Mouse (Mus musculus) Patski (cell line): ENCODE data around the gene Kirrel3. TPM values are rescaled to one million over a fixed set of nuclear protein-coding genes. Genes with fewer than 3 reads are reported as not detected.

Experiments
- ATAC-seq: fragments of 100-300 bp; one replicate; pipeline ENCODE4 v1.8.0; 2021
- CTCF ChIA-PET: fragments of 350-600 bp; sonication (Branson Sonifier 250); formaldehyde crosslinking; loops from one replicate; lab custom pipeline; 2022; ENCODE audit warnings: inconsistent platforms; lab: Charles Lee
- POLR2A ChIA-PET: fragments of 350-600 bp; sonication (Branson Sonifier 250); formaldehyde crosslinking; loops from one replicate; lab custom pipeline; 2022; ENCODE audit warnings: antibody characterized with exemption, inconsistent platforms; lab: Charles Lee
- DNase-seq: peaks from one replicate; pipeline ENCODE4 v3.0.0-alpha.2; 2011; ENCODE audit warnings: low read depth, low spot score
- H3K27me3 ChIP-seq: fragments of 371-371 bp; one replicate; pipeline ENCODE4 v1.5.1; 2021
- CTCF ChIP-seq: fragments of 100-300 bp; IDR thresholded peaks from one replicate; pipeline ENCODE4 v1.5.1; 2021
- in situ Hi-C: fragments of 300-500 bp; cut with MboI; formaldehyde crosslinking; loops from 3 replicates; pipeline ENCODE4 v1.11.1; 2018; ENCODE audit warnings: low pct_unique_long_range_greater_than_20kb, mixed read lengths
- polyA plus RNA-seq: library from polyadenylated mRNA; unstranded; gene quantifications from one replicate; pipeline ENCODE4 v1.2.3, GENCODE M21; 2021

The Kirrel3 gene
- polyA plus RNA-seq, 1 experiment from 2014 or later, result 3.1 TPM

DNA sequence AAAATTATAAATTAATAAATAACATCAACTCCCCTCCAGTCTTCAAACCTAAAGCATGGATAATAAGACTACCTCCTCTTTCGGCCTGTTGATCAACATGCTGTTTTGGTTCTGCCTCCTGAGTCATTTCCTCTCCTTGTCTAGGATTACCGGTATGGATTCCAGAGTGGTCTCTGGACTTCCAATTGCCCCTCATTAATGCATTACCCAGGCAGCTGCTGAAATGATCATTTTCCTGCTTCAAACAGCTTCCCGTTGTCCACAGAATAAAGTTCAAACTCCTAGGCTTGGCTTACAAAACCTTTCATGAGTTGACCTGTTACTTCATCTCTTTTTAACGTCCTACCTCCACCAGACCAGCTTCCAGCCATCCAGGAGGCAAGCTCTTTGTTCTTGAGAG is 309.5 kb downstream of the Kirrel3 start:
- TF ChIP-seq CTCF, result no peak
- CTCF ChIA-PET, result no interaction called here
- in situ Hi-C loops, result no loop called here
- DNase-seq (no peak), ATAC-seq (no peak)
- POLR2A ChIA-PET, result no interaction called here
- H3K27me3 ChIP-seq, result no peaks in the 10 kb centered on the region

DNA sequence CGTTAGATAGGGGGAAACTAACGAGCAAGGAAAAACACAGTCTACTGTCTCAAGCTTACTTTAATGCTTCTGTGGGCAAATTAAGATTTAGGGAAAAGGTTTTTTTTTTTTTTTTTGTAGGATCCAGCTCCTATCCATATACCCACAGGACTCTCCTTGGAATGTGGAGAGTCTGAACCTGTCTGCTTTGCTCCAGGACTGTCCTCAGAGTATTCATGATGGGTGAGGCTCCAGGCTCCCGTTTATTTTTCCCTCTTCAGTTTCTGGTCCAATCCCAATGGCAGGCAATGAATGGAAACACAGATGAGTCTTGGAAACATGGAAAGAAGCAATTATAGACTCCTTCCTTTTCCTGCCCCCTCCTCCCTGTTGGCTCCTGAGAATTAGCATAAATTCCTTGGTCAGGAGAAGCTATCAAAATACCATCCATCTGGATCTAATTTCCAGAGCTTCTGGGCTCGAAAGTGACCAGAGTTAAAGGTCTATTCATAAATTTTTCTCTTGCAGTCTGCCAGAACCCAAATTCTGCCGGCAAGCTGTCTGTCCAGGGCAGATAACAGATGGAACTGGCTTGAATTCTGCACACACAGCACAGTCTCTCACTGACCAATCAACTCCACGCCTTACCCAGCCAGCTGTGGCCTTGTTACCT is 312.1 kb downstream of the Kirrel3 start:
- ATAC-seq, result no peak
- ChIA-PET CTCF (interaction anchor here (0.6 kb wide), 1 partner anchor 985 kb away, joined by 3 read pairs; no protein-coding TSS in a partner anchor), POLR2A (no interaction called here)
- in situ Hi-C loops, result no loop called here
- no peak for TF ChIP-seq CTCF
- H3K27me3 ChIP-seq, result no peaks in the 10 kb centered on the region
- no peak for DNase-seq

DNA sequence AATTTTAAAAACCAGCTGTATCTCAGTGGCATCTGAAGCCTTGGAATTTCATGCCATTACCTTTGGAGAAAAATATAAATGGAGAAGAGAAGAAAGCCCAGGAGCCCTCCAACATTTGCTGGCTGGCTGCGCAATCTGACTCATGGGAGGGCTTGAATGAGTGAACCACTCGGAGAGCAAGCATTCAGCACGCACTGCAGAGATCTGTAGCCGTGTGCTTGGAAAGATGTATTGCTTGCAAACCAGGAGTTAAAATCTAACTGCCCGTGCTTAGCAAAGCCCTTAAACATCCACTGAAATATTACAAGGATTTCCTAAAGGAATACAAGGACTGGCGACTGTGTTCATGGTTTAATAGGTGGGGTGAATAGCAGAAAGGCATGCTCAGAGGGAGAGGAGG is 316.0 kb downstream of the Kirrel3 start:
- ChIA-PET CTCF (interaction anchor here (0.9 to 1.7 kb wide), 3 partner anchors 18 to 141 kb away, joined by 3 to 4 read pairs (median 3); no protein-coding TSS in a partner anchor), POLR2A (interaction anchor here (0.9 kb wide), 1 partner anchor 9 kb away, joined by 3 read pairs; no protein-coding TSS in a partner anchor)
- in situ Hi-C loops, result no loop called here
- peak; percentile 74 for ATAC-seq
- no peak for TF ChIP-seq CTCF
- H3K27me3 ChIP-seq, result no peaks in the 10 kb centered on the region
- no peak for DNase-seq

DNA sequence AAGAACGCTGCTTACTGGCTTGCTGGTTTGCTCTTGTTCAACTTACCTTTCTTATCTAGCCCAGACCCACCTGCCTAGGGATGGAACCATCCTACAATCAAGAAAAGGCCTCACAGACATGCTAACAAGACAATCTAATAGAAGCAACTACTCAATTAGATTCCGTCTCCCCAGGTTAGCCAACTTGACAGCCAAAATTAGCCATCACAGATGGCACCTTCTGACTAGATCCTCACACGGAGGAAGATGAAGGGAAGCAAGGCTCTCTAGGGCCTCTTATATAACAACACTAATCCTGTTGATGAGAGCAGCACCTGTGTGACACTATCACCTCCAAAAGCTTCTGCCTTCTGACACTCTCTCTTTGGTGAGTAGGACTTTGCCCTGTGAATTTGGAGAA is 321.2 kb downstream of the Kirrel3 start:
- TF ChIP-seq CTCF, result no peak
- DNase-seq (no peak), ATAC-seq (no peak)
- H3K27me3 ChIP-seq, result no peaks in the 10 kb centered on the region
- ChIA-PET POLR2A (no interaction called here), CTCF (interaction anchor here (1.6 kb wide), 1 partner anchor 31 kb away, joined by 3 read pairs; no protein-coding TSS in a partner anchor)
- in situ Hi-C loops, result no loop called here

DNA sequence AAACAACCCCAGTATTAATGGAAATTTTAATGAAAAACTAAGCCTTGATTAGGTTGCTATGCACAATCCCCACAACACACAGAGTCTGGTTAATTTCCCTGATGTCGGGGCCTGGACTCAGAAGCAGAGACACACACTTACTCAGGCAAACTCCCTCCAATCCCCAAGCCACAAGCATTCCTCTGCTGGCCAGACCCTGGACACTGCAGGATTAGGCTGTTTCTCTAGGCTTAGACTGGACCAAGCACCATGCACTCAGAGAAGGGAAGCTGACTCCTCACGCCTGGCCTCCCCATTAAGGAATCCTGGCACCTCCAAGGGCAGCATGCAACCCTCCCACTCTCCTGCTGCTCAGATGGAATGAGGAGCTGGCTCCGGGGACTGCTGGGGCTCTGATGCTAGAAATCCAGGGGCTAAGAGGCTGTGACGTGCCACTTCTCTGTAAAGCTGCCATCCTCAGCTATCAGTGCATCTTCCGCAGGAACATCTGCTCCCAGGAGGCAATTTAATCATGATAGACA is 324.4 kb downstream of the Kirrel3 start:
- CTCF ChIA-PET, result no interaction called here
- no peak for TF ChIP-seq CTCF
- POLR2A ChIA-PET, result interaction anchor here (1.2 kb wide), 1 partner anchor 9 kb away, joined by 3 read pairs; no protein-coding TSS in a partner anchor
- DNase-seq, result no peak
- in situ Hi-C loops, result no loop called here
- H3K27me3 ChIP-seq, result no peaks in the 10 kb centered on the region
- ATAC-seq, result no peak

DNA sequence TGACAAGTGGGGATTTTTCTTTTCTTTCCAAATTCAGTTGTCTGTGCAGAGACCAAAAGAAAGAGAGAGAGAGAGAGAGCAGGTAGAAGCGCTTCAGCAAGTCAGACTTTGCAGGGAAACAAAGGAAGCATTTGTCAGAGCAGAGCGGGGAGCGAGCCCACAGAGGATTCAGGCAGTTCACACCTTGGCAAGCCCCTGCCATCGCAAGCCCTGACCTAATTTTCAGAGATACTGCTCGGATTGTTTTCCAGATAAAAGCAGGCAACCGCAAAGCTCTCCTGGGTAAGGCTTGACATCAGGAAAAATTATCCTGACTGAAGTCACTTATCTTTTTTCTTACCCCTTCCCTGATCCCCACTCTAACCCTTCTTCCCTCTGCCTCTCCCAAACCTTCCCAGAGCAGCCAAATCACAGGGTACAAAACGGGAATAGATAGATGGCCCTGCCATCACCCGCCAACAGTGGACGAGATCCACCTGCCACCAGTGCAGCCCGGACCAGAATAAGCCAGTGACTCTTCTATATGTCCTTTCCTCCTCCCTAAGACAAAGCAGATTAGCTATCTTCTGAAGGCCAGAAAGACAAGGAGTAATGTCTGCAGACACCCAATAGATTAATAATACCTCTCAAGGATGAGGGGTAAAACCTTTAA is 332.8 kb downstream of the Kirrel3 start:
- DNase-seq, result no peak
- ChIA-PET POLR2A (no interaction called here), CTCF (interaction anchor here (1.9 kb wide), 1 partner anchor 66 kb away, joined by 5 read pairs; no protein-coding TSS in a partner anchor)
- no peak for TF ChIP-seq CTCF
- ATAC-seq, result no peak
- in situ Hi-C loops, result no loop called here
- H3K27me3 ChIP-seq, result no peaks in the 10 kb centered on the region

DNA sequence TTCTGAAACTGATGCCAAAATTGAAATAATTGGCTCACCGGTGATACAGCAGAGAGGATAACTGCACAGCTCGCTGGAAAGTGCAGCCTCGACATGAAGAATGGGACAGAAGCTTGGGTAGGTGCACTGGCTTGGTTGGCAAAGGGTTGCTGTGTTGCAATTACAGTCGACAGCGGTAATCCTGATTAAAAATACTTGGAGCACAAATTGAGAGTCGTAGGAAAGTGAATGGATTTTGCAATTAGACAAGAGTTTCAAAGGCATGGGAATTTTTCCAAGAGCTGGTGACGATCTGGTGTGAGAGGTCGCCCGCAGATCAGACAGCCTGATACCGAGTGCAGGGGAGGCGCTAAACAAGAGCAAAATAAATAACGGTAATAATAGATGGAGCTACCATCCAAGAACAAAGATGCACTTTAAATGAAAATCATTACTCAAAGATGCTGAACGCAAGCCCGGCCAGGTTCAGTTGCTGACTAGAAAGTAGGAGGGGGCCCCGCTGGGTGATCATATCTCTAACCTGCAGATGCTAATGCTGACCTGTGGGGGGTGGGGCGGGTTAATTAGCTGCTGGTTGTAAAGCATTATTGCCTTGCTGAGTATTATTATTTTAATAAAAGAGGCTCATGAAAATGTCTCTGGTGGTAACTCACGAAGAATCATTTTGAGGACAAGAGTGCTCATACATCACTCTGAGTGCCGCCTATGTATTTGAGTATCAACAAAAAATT is 338.8 kb downstream of the Kirrel3 start:
- no peak for TF ChIP-seq CTCF
- H3K27me3 ChIP-seq, result no peaks in the 10 kb centered on the region
- ATAC-seq, result no peak
- in situ Hi-C loops, result no loop called here
- ChIA-PET POLR2A (no interaction called here), CTCF (no interaction called here)
- DNase-seq, result no peak

DNA sequence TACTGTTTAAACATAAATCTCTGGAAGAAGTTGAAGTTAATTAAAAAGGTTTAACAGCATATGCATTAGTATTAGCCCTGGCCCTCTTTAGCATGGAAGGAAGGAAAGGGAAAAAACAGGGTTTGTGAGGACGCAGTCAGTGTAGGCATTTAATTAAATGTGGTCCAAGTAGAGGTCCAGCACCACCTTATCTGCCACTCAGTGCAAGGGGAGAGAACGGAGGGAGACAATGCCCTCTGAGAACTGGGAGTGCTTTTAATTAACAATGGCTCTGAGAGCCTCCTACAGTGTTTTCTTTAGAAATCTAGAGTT is 339.4 kb downstream of the Kirrel3 start:
- ChIA-PET POLR2A (no interaction called here), CTCF (no interaction called here)
- no peak for DNase-seq
- no peak for TF ChIP-seq CTCF
- no peak for ATAC-seq
- H3K27me3 ChIP-seq, result no peaks in the 10 kb centered on the region
- in situ Hi-C loops, result no loop called here

DNA sequence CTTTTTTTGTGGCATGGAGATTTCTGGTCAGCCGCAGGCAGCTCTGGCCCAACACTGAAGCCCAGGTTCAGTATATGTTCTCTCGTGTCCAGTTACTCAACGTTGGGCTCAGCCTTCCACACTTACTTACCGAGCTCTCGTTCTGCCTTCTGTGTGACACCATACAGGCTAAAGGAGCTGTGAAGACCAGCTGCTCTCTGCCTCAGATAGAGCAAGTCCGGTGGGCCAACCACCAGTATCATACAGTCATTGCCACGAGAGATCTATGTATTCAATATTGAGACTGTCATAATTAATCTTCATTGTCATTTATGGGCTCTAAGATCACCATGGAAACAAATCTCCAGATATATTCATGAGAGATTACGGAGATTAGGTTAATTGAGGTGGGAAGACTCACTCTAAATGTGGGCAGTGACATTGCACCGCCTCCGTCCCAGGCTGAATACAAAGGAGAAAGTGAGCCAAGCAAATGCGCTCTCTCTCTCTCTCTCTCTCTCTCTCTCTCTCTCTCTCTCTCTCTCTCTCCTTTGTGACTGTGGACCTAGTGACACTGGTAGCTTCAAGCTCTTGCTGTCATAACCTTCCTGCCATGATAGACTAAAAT is 339.8 kb downstream of the Kirrel3 start:
- CTCF ChIA-PET, result no interaction called here
- DNase-seq, result no peak
- H3K27me3 ChIP-seq, result no peaks in the 10 kb centered on the region
- ATAC-seq, result no peak
- POLR2A ChIA-PET, result interaction anchor here (0.9 kb wide), 1 partner anchor 32 kb away, joined by 3 read pairs; no protein-coding TSS in a partner anchor
- in situ Hi-C loops, result no loop called here
- no peak for TF ChIP-seq CTCF

DNA sequence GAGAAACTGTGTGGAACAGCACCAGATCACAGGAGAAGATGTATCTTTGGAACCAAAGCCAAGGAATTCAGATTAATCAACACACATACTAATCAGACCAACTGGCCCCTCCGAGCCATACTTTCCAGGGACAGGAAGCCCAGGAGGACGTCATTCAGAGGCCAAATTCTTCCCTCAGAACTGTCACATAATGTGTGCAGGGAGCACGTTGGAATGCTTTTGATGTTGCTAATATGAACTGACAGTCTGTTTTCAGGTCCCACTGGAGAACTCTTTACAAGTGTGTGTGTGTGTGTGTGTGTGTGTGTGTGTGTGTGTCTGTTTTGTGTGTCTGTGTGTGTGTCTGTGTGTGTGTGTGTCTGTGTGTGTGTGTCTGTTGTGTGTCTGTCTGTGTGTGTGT is 345.0 kb downstream of the Kirrel3 start:
- TF ChIP-seq CTCF, result no peak
- DNase-seq, result no peak
- in situ Hi-C loops, result no loop called here

More for the DNA sequence above, 345.0 kb downstream of the Kirrel3 start:
- ChIA-PET POLR2A (no interaction called here), CTCF (interaction anchor here (1.2 kb wide), 1 partner anchor 25 kb away, joined by 3 read pairs; no protein-coding TSS in a partner anchor)
- no peaks in the 10 kb centered on the region for H3K27me3 ChIP-seq
- ATAC-seq, result no peak
